Mouse (Mus musculus) neural tube, embryonic 15.5 days (tissue): ENCODE data around the gene Gpr4. TPM values are rescaled to one million over a fixed set of nuclear protein-coding genes. Genes with fewer than 3 reads are reported as not detected.

Experiments
- ATAC-seq: fragments of 200-750 bp; cut with Nextera tagmentation; 2 replicates; pipeline ENCODE4 v1.8.0; 2017; ENCODE audit warnings: mild to moderate bottlenecking, moderate TSS enrichment, moderate library complexity; ENCODE audit not compliant: low FRiP score
- H3K27ac ChIP-seq: fragments of 300-500 bp; sonication (generic); replicated peaks from 2 replicates; pipeline ENCODE4 v1.5.1; 2015; ENCODE audit warnings: mild to moderate bottlenecking, inconsistent platforms
- H3K27me3 ChIP-seq: fragments of 300-500 bp; sonication (generic); replicated peaks from 2 replicates; pipeline ENCODE4 v1.6.1; 2015; ENCODE audit warnings: inconsistent platforms
- H3K36me3 ChIP-seq: fragments of 300-500 bp; sonication (generic); 2 replicates; pipeline ENCODE4 v1.6.1; 2015; ENCODE audit warnings: inconsistent platforms
- H3K4me1 ChIP-seq: fragments of 300-500 bp; sonication (generic); 2 replicates; pipeline ENCODE4 v1.6.1; 2015; ENCODE audit warnings: inconsistent platforms
- H3K4me2 ChIP-seq: fragments of 300-500 bp; sonication (generic); 2 replicates; pipeline ENCODE4 v1.6.1; 2015; ENCODE audit warnings: inconsistent platforms, mild to moderate bottlenecking, moderate library complexity
- H3K4me3 ChIP-seq: fragments of 300-500 bp; sonication (generic); replicated peaks from 2 replicates; pipeline ENCODE4 v1.5.1; 2015; ENCODE audit warnings: mild to moderate bottlenecking, inconsistent platforms
- H3K9ac ChIP-seq: fragments of 300-500 bp; sonication (generic); replicated peaks from 2 replicates; pipeline ENCODE4 v1.6.1; 2015; ENCODE audit warnings: mild to moderate bottlenecking, inconsistent platforms
- H3K9me3 ChIP-seq: fragments of 300-500 bp; sonication (generic); replicated peaks from 2 replicates; pipeline ENCODE4 v1.6.1; 2016; ENCODE audit warnings: inconsistent platforms
- WGBS: fragments of 180-500 bp; shearing (Covaris S2); methylation state at CpG from one replicate; pipeline ENCODE4 v1.1.7; 2015; ENCODE audit warnings: mixed read lengths; 5-methylcytosine and 5-hydroxymethylcytosine counted together
- polyA plus RNA-seq: library from polyadenylated mRNA; unstranded; fragments of >200 nt; fragmentation: Nextera tagmentation; extraction: Ambion mirVana; gene quantifications from 2 replicates; pipeline ENCODE4 v1.2.1, GENCODE M21; 2015

Gene Gpr4
- polyA plus RNA-seq, 1 experiment from 2014 or later: 3.1 TPM

- H3K4me3 ChIP-seq: no peak overlapping the region
- peak overlapping the region; percentile 26 for H3K9ac ChIP-seq
- H3K36me3 ChIP-seq: peaks cover 3% of the 10 kb centered on the region; the same call in 1 of the 2 replicates
- H3K27me3 ChIP-seq: no peaks in the 10 kb centered on the region
- H3K4me1 ChIP-seq: peaks cover 28% of the 10 kb centered on the region
- ATAC-seq: no peak
- H3K27ac ChIP-seq: no peak overlapping the region
- 98% methylated on average over 2 of the region's 2 CpGs for WGBS
- no peaks in the 10 kb centered on the region for H3K9me3 ChIP-seq
- peak overlapping the region; percentile 90 for H3K4me2 ChIP-seq
Measured at GRCm38 (mm10) chr7:19230041-19230580, 17.8 kb downstream of the Gpr4 start.

- no peaks in the 10 kb centered on the region for H3K27me3 ChIP-seq
- no peaks in the 10 kb centered on the region for H3K9me3 ChIP-seq
- H3K4me1 ChIP-seq: peaks cover 30% of the 10 kb centered on the region
- no peak overlapping the region for H3K27ac ChIP-seq
- peaks cover 3% of the 10 kb centered on the region; the same call in 1 of the 2 replicates for H3K36me3 ChIP-seq
- H3K4me2 ChIP-seq: no peak overlapping the region
- H3K4me3 ChIP-seq: no peak overlapping the region
- H3K9ac ChIP-seq: peak overlapping the region; percentile 26; the same call in 1 of the 2 replicates
- no peak for ATAC-seq
- WGBS: 95% methylated on average over 5 of the region's 5 CpGs
Measured at GRCm38 (mm10) chr7:19230899-19231298, 18.6 kb downstream of the Gpr4 start.

- Histone ChIP-seq H3K9ac (no peak overlapping the region), H3K27ac (no peak overlapping the region), H3K4me1 (peaks cover 34% of the 10 kb centered on the region), H3K36me3 (peaks cover 3% of the 10 kb centered on the region; the same call in 1 of the 2 replicates), H3K9me3 (no peaks in the 10 kb centered on the region), H3K4me2 (no peak overlapping the region), H3K4me3 (no peak overlapping the region), H3K27me3 (no peaks in the 10 kb centered on the region)
- 96% methylated on average over 3 of the region's 3 CpGs for WGBS
- ATAC-seq: no peak
Measured at GRCm38 (mm10) chr7:19231849-19232248, 19.5 kb downstream of the Gpr4 start.

GRCm38 (mm10) chr7:19234652-19235051 lies 22.3 kb downstream of the Gpr4 start:
- ATAC-seq: no peak

GRCm38 (mm10) chr7:19235092-19235671 lies 22.8 kb downstream of the Gpr4 start:
- Histone ChIP-seq H3K9me3 (no peaks in the 10 kb centered on the region), H3K9ac (no peak overlapping the region), H3K4me2 (no peak overlapping the region), H3K36me3 (peaks cover 3% of the 10 kb centered on the region; the same call in 1 of the 2 replicates), H3K4me1 (peaks cover 27% of the 10 kb centered on the region), H3K27me3 (no peaks in the 10 kb centered on the region), H3K27ac (no peak overlapping the region), H3K4me3 (no peak overlapping the region)
- no peak for ATAC-seq
- 92% methylated on average over 2 of the region's 2 CpGs for WGBS

More at GRCm38 (mm10) chr7:19234652-19235051, 22.3 kb downstream of the Gpr4 start:
- Histone ChIP-seq H3K36me3 (peaks cover 3% of the 10 kb centered on the region; the same call in 1 of the 2 replicates), H3K27me3 (no peaks in the 10 kb centered on the region), H3K4me2 (no peak overlapping the region), H3K4me1 (peaks cover 29% of the 10 kb centered on the region), H3K9me3 (no peaks in the 10 kb centered on the region), H3K9ac (no peak overlapping the region), H3K27ac (no peak overlapping the region), H3K4me3 (no peak overlapping the region)
- WGBS: 79% methylated on average over 5 of the region's 5 CpGs

GRCm38 (mm10) chr7:19236411-19236810 lies 24.1 kb downstream of the Gpr4 start:
- no peak for ATAC-seq
- Histone ChIP-seq H3K4me1 (peaks cover 20% of the 10 kb centered on the region), H3K9me3 (no peaks in the 10 kb centered on the region), H3K4me2 (no peak overlapping the region), H3K27ac (no peak overlapping the region), H3K9ac (no peak overlapping the region), H3K36me3 (no peaks in the 10 kb centered on the region; the same call in 1 of the 2 replicates), H3K27me3 (no peaks in the 10 kb centered on the region), H3K4me3 (no peak overlapping the region)
- WGBS: 73% methylated on average over 2 of the region's 2 CpGs

GRCm38 (mm10) chr7:19238344-19238743 lies 26.0 kb downstream of the Gpr4 start:
- Histone ChIP-seq H3K4me3 (no peak overlapping the region), H3K9ac (no peak overlapping the region), H3K27ac (no peak overlapping the region), H3K9me3 (no peaks in the 10 kb centered on the region), H3K4me2 (no peak overlapping the region), H3K36me3 (no peaks in the 10 kb centered on the region), H3K4me1 (peaks cover 20% of the 10 kb centered on the region), H3K27me3 (no peaks in the 10 kb centered on the region)
- no peak for ATAC-seq
- 96% methylated on average over 4 of the region's 4 CpGs for WGBS

GRCm38 (mm10) chr7:19239423-19239822 lies 27.1 kb downstream of the Gpr4 start:
- Histone ChIP-seq H3K36me3 (no peaks in the 10 kb centered on the region), H3K27ac (no peak overlapping the region; the same call in 1 of the 2 replicates), H3K4me3 (no peak overlapping the region), H3K9ac (no peak overlapping the region), H3K4me2 (no peak overlapping the region), H3K9me3 (no peaks in the 10 kb centered on the region), H3K4me1 (peaks cover 20% of the 10 kb centered on the region), H3K27me3 (no peaks in the 10 kb centered on the region)
- 0% methylated on average over 1 of the region's 1 CpGs for WGBS
- peak; percentile 94 for ATAC-seq

GRCm38 (mm10) chr7:19239986-19240385 lies 27.6 kb downstream of the Gpr4 start:
- WGBS: 50% methylated on average over 1 of the region's 4 CpGs
- H3K36me3 ChIP-seq: 0 out of 2 replicates have a peak, but pooled peaks cover 4% of the 10 kb centered on the region
- no peaks in the 10 kb centered on the region for H3K27me3 ChIP-seq
- no peaks in the 10 kb centered on the region for H3K9me3 ChIP-seq
- no peak overlapping the region for H3K4me2 ChIP-seq
- peaks cover 20% of the 10 kb centered on the region for H3K4me1 ChIP-seq
- H3K4me3 ChIP-seq: no peak overlapping the region
- no peak overlapping the region for H3K9ac ChIP-seq
- H3K27ac ChIP-seq: 0 out of 2 replicates have a peak overlapping the region, but pooled peaks have one; percentile 23
- ATAC-seq: no peak

GRCm38 (mm10) chr7:19240905-19241463 lies 28.6 kb downstream of the Gpr4 start:
- no peak overlapping the region for H3K4me2 ChIP-seq
- no peaks in the 10 kb centered on the region for H3K27me3 ChIP-seq
- ATAC-seq: no peak
- no peak overlapping the region for H3K9ac ChIP-seq
- H3K9me3 ChIP-seq: no peaks in the 10 kb centered on the region
- no peak overlapping the region for H3K4me3 ChIP-seq
- H3K4me1 ChIP-seq: peaks cover 17% of the 10 kb centered on the region
- peaks cover 14% of the 10 kb centered on the region for H3K36me3 ChIP-seq
- no peak overlapping the region for H3K27ac ChIP-seq
- 91% methylated on average over 8 of the region's 8 CpGs for WGBS

GRCm38 (mm10) chr7:19242005-19242404 lies 29.7 kb downstream of the Gpr4 start:
- H3K9me3 ChIP-seq: no peaks in the 10 kb centered on the region
- H3K27ac ChIP-seq: no peak overlapping the region
- 88% methylated on average over 1 of the region's 1 CpGs for WGBS
- no peak overlapping the region for H3K4me2 ChIP-seq
- peaks cover 10% of the 10 kb centered on the region for H3K4me1 ChIP-seq
- peaks cover 17% of the 10 kb centered on the region for H3K36me3 ChIP-seq
- no peaks in the 10 kb centered on the region for H3K27me3 ChIP-seq
- no peak overlapping the region for H3K4me3 ChIP-seq
- H3K9ac ChIP-seq: no peak overlapping the region
- ATAC-seq: no peak

- Histone ChIP-seq H3K4me3 (no peak overlapping the region), H3K9me3 (no peaks in the 10 kb centered on the region), H3K9ac (no peak overlapping the region), H3K4me2 (no peak overlapping the region), H3K27me3 (no peaks in the 10 kb centered on the region), H3K36me3 (peaks cover 17% of the 10 kb centered on the region), H3K27ac (no peak overlapping the region), H3K4me1 (peaks cover 10% of the 10 kb centered on the region)
- ATAC-seq: no peak
- 58% methylated on average over 5 of the region's 5 CpGs for WGBS
Measured at GRCm38 (mm10) chr7:19243858-19244257, 31.5 kb downstream of the Gpr4 start.
